Mouse (Mus musculus) CH12.LX (cell line): ENCODE results near the gene Rer1.

Source experiments
- CTCF ChIP-seq, 2 experiments: IDR thresholded peaks in 1 of 2; conservative IDR thresholded peaks in 1 of 2; 2 replicates each; pipeline ENCODE4 v1.5.1; 2011 to 2012; ENCODE audit warnings: low read depth in 2 of 2, low read length in 2 of 2, improper control_type of control experiment in 1 of 2, inconsistent platforms in 1 of 2, mild to moderate bottlenecking in 1 of 2, moderate library complexity in 1 of 2
- E2F4 ChIP-seq: IDR thresholded peaks from 2 replicates; pipeline ENCODE4 v1.6.1; 2011; ENCODE audit warnings: low read depth, low read length, improper control_type of control experiment; ENCODE audit not compliant: insufficient replicate concordance
- EP300 ChIP-seq: IDR thresholded peaks from 2 replicates; pipeline ENCODE4 v1.6.1; 2011; ENCODE audit warnings: low read length, improper control_type of control experiment
- JUN ChIP-seq: IDR thresholded peaks from 2 replicates; pipeline ENCODE4 v1.6.1; 2011; ENCODE audit warnings: low read depth, mild to moderate bottlenecking, low read length, improper control_type of control experiment, moderate library complexity; ENCODE audit not compliant: insufficient read depth
- JUND ChIP-seq: conservative IDR thresholded peaks from 2 replicates; pipeline ENCODE4 v1.6.1; 2011; ENCODE audit warnings: low read depth, low read length, improper control_type of control experiment
- MAX ChIP-seq: IDR thresholded peaks from 2 replicates; pipeline ENCODE4 v1.6.1; 2011; ENCODE audit warnings: low read length, improper control_type of control experiment
- SIN3A ChIP-seq: IDR thresholded peaks from 2 replicates; pipeline ENCODE4 v1.6.1; 2012; ENCODE audit warnings: low read length, improper control_type of control experiment, inconsistent platforms
- SMC3 ChIP-seq: IDR thresholded peaks from 2 replicates; pipeline ENCODE4 v1.6.1; 2011; ENCODE audit warnings: low read depth, low read length, improper control_type of control experiment
- TBP ChIP-seq: conservative IDR thresholded peaks from 2 replicates; pipeline ENCODE4 v1.6.1; 2011; ENCODE audit warnings: low read depth, low read length, improper control_type of control experiment
- ZC3H11A ChIP-seq: IDR thresholded peaks from 2 replicates; pipeline ENCODE4 v1.6.1; 2012; ENCODE audit warnings: low read depth, mild to moderate bottlenecking, inconsistent platforms, low read length, improper control_type of control experiment

- no peak for TF ChIP-seq JUN
- no peak for TF ChIP-seq SIN3A
- no peak for TF ChIP-seq MAX
- no peak for TF ChIP-seq JUND
- no peak for TF ChIP-seq EP300
- no peak for TF ChIP-seq ZC3H11A
- TF ChIP-seq SMC3: no peak
- TF ChIP-seq TBP: no peak
- no peak for TF ChIP-seq E2F4
- TF ChIP-seq CTCF (conservative IDR thresholded peaks at IDR 0.05 in 1 of 2, IDR thresholded peaks at IDR 0.05 in 1 of 2; ENCODE audit: low read depth in 2 of 2, low read length in 2 of 2): no peak
These were observed 53.1 kb downstream of the Rer1 start for GRCm38 (mm10) chr4:155033115-155033514.
